ENCODE assay signal across 8 mouse cellular contexts in genomic region chr6:145865289-145865885, GRCm38 (mm10). TPM values are rescaled to one million over a fixed set of nuclear protein-coding genes. Genes with fewer than 3 reads are reported as not detected.
DNase-seq lines count a peak whose midpoint lies in the region; ATAC-seq and TF ChIP-seq lines count a peak whose summit lies in the region.

Gene Bhlhe41 (minus strand): TSS chr6:145865558.

- ATAC-seq in Patski = peak; percentile 34
- peak; percentile 49 for ATAC-seq in hindbrain, embryonic 13.5 days (ENCODE audit: low FRiP score)

- POLR2A ChIA-PET in Patski (lab: Charles Lee) = interaction anchor here (1.1 to 2.1 kb wide), 5 partner anchors 14 to 145 kb away, joined by 3 to 11 read pairs (median 6); no protein-coding TSS in a partner anchor

- TF ChIP-seq CTCF in Patski (IDR thresholded peaks at IDR 0.05) = no peak

- H3K9me3 ChIP-seq in hindbrain, embryonic 13.5 days = no peaks in the 10 kb centered on the region

- H3K4me1 ChIP-seq in hindbrain, embryonic 13.5 days (replicated peaks) = peaks cover 47% of the 10 kb centered on the region

- no peaks in the 10 kb centered on the region for H3K36me3 ChIP-seq in hindbrain, embryonic 13.5 days

- no peaks in the 10 kb centered on the region for H3K27me3 ChIP-seq in Patski
- peaks cover 76% of the 10 kb centered on the region for H3K27me3 ChIP-seq in hindbrain, embryonic 13.5 days

- in situ Hi-C loops in Patski (cut with MboI; ENCODE audit: low pct_unique_long_range_greater_than_20kb) = loop anchor here (5.0 kb wide), 1 partner anchor 102 kb away; no protein-coding TSS in a partner anchor

- H3K27ac ChIP-seq in hindbrain, embryonic 13.5 days = peak within 1 kb of the TSS; percentile 44

- 1% methylated on average over 49 of the region's 57 CpGs for WGBS in hindbrain, embryonic 13.5 days

- CTCF ChIA-PET in Patski (lab: Charles Lee) = no interaction called here

- H3K4me2 ChIP-seq in hindbrain, embryonic 13.5 days = peak within 1 kb of the TSS; percentile 99

- H3K9ac ChIP-seq in hindbrain, embryonic 13.5 days = peak within 1 kb of the TSS; percentile 76

- DNase-seq in Patski (ENCODE audit: low read depth, low spot score) = no peak
- DNase-seq in cerebellum, adult 9-11 months = peak; percentile 93
- peak; percentile 49 to 67 for DNase-seq in frontal cortex, postnatal 25 days (ENCODE audit: low spot score in 2 of 2)
- DNase-seq in left cerebral cortex, adult 11 months (ENCODE audit: low spot score) = peak; percentile 77
- DNase-seq in lung, postnatal 36 days = peak; percentile 85
- DNase-seq in retina, postnatal 7 days (ENCODE audit: low read depth, low spot score) = peak; percentile 78
- no peak for DNase-seq in c-Kit-positive CD71-positive TER-119-positive erythroid progenitor cells, embryonic 14.5 days (ENCODE audit: low spot score)

- peak within 1 kb of the TSS; percentile 68 for H3K4me3 ChIP-seq in hindbrain, embryonic 13.5 days

RNA-seq across cellular contexts. Expression of gene Bhlhe41, which starts in this region (rescaled TPM):
- 41.0 TPM for polyA plus RNA-seq in Patski (2021)
- 4.0 and 4.1 TPM in 2 replicates for polyA plus RNA-seq in hindbrain, embryonic 13.5 days (2015; fragmentation: Nextera tagmentation; extraction: Ambion mirVana)

Comparison
In these comparisons a context has a peak if more than half of its experiments do, and no peak if none do; other contexts are left out.
1. DNase-seq: peak in cerebellum, adult 9-11 months (single experiment), frontal cortex, postnatal 25 days (2 of 2), left cerebral cortex, adult 11 months (single experiment), lung, postnatal 36 days (single experiment) and retina, postnatal 7 days (single experiment); none in Patski (single experiment) and c-Kit-positive CD71-positive TER-119-positive erythroid progenitor cells, embryonic 14.5 days (single experiment).